Mouse (Mus musculus): ENCODE results near the gene Cpne4.

Cpne4 gene

DNA sequence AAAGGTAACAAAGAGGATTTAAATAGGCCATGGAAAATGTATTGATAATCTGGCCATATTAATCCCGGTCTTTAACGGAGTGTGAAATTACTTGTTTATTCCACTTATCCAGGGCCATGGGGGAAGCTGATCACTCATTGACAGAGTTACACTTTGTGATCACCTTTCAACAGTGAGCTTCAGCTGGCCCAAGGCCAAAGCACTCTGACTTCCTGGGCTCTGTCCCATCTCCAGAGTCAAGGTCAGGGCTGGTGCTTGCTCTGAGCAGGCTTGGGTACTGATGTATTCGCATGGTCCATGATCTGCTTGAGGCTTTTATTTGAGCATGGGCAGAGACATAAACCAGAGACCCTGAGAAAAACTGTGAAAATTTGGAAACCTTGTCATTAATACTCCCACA is 131.5 kb downstream of the Cpne4 start:
- no peak for DNase-seq (ENCODE audit: extremely low read depth, insufficient read length, low spot score)

DNA sequence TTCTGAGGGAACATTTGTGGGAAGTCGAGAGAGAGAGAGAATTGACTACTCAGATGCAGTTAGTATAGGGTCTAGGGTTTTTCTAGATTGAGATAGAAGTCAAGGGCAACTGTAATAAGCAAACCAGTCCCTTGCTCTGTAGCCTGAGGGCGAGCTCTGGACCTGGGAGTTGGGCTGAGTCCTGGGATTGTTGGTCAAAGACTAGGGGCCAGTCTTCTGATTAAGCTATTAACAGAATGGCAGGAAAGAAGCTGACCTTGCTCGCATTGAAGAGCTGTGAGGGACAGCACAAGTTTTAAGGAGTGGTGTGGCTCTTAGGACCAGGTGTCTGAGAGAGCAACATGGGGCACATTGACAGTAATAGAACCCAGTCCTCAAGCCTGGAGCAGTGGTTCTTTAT is 140.0 kb downstream of the Cpne4 start:
- no peak for DNase-seq (ENCODE audit: extremely low read depth, insufficient read length, low spot score)

DNA sequence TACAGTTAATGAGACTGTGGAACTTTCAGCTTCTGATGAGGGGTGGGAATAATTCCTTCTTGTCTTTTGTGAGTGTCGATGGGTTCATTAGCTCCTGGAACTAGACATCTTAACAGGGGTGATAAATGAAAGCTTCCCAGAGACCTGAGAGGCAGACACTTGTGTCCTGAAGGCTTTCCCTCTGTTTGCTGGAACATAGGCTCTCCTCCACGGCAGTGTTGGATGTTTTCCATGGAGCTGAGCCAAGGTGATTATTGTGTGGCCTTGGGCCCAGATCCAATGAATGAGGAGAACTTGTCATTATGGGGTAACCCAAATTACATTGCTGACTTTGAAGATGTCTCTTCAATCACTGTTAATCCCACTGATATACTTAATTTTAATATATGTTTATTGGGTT is 146.1 kb downstream of the Cpne4 start:
- no peak for DNase-seq (ENCODE audit: extremely low read depth, insufficient read length, low spot score)

DNA sequence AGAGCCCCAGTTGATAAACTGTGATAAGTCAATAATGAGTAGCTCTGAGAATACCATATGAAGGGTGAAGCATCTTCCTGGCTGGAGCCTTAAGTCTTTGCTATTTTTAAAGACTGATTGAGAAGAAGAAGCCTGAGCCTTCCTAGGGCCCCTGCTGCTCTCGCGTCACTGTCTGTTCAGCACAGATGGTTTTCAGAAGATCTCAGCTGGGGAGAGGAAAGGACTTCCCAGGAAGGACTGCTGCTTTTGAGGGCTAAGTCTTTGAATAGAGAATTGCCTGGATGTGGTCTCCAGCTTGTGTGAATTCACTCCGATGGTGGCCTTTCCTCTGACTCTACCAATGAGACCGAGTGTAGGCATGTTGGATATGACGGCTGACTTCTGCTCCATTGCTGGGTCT is 163.7 kb downstream of the Cpne4 start:
- no peak for DNase-seq (ENCODE audit: extremely low read depth, insufficient read length, low spot score)

DNA sequence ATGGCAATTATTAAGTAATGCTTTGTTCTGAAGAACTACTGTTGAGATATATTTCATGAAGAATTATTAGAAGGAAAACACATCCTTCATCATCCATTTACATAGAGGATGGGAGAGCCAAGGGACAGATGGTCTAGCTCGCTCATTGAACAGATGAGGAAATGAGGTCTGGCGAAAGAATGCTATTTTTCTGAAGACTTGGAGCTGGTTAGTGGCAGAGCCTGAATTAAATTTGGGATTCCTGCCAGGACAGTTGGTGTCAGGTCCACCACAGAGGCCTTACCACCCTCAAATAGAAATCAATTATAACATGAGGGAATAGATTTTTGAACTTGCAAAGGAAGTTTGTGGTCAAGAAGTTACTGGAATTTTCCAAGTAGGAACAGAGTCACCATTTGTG is 178.2 kb downstream of the Cpne4 start:
- DNase-seq (ENCODE audit: extremely low read depth, insufficient read length, low spot score): no peak

DNA sequence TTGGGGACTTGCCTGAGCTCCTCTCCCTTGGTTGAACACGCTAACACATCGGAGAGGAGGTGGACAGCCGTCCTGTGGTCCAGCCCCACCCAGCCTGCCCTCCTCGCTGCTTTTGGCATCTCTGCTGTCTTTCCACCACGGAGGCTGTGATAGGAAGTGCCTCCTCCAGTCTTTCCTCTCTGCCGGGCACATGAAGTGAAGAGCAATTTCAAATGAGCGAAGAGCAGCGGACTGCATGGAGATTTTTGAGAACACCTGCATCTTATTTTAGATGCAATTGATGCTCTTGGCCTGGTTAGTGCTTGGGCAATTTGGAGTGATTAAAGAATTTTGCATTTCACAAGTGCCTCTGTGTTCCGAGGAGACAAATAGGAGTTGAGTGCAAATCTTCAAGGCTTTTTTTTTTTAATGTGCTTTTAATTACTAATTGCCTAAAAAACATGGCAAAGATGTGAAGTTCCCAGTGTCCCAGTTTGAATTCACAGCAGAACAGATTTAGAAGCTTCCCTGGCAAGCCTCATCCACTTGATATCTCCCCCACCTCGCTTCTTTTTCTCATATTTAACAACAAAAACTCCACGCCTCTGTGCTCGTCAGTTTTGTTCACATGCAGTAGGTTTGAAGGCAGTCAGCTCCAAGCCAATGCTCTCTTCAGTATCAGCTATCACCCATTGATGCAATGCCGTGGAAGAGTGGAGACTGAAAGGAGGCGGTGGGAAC is 195.7 kb downstream of the Cpne4 start:
- DNase-seq (ENCODE audit: extremely low read depth, insufficient read length, low spot score): no peak

DNA sequence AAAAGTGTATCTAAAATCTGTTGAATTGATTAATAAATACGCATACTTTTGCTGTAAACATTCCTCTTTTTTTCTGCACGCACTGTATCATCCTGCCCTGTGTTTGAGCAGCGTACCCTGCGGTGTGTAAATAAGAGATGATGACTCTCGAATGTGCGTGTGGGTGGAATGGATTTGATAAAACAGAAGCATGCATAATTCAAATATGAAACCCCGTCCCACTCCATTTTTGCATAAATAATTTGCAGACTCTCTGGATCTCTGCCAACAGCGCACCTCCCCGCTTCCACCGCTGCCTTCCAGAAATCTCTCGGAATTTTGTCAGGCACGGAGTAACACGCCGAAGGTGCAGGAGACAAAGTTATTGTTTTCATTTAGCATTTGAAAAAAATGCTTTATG is 208.4 kb downstream of the Cpne4 start:
- no peak for DNase-seq (ENCODE audit: extremely low read depth, insufficient read length, low spot score)

DNA sequence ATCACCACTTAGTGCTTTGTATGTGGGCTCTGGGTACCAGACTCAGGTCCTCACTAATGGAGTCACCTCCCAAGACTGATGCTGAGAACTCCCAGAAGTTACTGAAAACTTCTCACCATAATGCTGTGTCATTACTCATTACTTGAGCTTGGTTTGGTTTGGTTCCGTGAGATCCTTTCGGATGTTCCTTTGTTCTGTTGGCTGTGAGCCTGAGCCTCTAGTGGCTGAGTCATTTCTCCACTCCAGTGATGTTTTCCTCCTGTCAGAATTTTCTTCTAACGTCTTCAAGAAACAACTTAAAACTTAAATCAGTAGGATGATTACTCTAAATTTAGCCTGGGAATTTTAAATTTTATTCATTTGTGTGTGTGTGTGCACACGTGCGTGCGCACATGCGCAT is 212.9 kb downstream of the Cpne4 start:
- no peak for DNase-seq (ENCODE audit: extremely low read depth, insufficient read length, low spot score)

DNA sequence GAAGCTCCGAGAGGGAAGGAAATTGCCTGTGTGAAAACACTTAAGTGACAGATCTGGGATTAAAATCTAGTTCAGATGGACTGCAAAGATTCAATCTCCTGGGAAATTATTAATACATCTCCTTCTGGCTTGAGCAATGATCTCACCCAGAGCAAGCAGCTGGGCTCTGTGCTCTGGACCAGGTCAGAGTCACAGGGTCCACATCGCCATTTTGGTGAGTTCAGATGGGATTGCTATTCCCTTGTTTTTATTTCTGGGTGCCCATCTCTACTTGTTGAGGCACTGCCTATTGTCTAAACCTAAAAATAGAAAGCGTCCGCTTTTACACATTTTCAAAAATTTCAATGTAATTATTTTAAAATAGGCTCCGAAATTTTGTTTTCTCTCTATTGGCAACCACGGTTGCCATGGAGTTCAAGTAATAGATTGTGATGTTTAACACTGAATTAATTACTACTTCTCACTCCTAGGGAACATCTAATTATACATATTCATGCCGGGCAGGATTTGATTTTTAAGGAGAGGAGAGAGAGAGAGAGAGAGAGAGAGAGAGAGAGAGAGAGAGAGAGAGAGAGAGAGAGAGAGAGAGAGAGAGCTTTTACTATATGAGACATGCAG is 229.2 kb downstream of the Cpne4 start:
- no peak for DNase-seq (ENCODE audit: extremely low read depth, insufficient read length, low spot score)

DNA sequence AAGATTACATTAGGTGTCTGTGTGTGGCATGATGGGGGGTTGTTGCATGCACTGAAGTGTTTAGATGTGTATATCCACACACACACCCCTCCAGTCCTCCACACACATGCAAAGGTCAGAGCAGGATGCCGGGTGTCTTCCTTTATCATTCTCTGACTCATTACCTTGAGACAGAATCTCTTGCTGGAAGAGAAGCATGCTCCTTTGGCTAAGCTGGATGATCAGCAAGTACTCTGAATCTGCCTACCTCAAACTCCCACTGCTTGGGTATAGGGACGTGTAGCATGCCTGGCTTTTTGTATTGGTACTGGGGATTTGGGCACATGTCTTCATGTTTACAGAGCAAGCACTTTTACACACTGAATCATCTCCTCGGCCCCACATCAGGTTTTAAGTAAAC is 230.0 kb downstream of the Cpne4 start:
- no peak for DNase-seq (ENCODE audit: extremely low read depth, insufficient read length, low spot score)

DNA sequence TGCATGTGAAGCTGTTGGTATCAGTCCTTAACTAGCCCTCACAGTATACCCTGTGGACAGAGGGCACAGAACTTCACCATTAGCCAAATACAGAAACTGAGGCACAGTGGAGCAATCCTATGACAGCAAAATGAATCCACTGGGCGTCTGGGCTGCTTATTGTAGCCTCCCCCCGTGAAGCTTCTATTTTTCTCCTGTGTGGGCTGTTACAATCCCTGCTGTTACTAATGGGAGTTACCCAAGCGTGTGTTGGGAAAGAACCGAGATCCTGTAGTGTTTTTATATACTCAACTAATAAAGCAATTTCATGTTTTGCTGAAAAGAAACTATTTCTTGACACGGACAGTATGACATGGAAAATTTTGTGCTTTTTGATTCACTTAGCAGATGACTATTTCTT is 230.7 kb downstream of the Cpne4 start:
- no peak for DNase-seq (ENCODE audit: extremely low read depth, insufficient read length, low spot score)

DNA sequence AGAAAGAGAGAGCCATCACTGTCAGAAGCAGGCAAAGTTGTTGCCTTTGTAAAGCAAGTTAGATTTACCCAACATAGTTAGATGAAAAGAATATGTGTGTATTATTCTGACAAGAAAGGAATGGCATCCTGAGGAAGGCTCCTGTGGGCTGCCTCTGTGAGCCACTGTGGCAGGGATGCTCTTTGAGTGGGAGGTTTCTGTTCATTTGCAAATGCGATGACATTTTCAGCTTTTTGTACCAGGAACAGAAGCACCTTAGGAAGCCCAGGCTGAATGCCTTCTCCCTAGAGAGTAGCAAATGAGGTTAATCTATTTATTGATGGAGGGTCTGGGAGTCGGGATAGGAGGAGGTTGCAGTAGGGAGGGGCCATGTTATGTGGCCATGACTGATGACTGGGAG is 249.5 kb downstream of the Cpne4 start:
- no peak for DNase-seq (ENCODE audit: extremely low read depth, insufficient read length, low spot score)

DNA sequence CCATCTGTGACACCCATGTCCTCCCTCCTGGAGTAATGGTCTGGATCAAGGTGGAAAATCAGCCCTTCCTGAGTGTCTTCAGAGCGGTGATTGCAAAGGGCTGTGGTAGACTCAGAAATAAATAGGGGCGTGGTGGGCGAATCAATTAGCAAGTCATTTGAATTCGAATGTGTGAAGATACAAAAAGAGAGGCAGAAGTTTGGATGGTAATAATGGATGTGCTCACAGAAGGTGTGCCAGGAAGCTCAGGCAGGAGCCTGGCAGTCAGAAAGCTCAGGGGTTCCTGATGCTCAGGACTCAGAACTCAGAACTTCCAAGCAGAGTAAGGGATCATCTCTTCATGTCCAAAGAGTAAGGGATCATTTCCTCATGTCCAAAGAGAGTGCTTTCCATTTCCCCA is 257.7 kb downstream of the Cpne4 start:
- no peak for DNase-seq (ENCODE audit: extremely low read depth, insufficient read length, low spot score)

DNA sequence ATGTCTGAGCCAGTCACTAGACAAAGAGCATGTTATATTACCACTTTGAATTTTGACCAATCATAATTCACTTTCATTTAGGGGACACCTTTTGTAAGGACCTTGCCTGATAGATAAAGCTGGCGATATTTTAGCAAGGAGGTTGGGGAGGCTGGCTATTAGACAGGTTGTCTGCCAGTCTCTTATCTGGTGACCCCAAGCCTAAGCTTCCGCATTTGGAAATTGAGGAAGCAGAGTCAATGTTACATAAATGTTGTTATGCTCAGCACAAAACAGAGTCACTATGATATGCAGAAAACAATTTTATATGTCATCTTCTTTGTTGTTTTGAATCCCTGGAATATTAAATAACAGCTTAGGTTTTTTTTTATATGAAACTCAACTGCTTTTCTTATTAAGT is 267.6 kb downstream of the Cpne4 start:
- no peak for DNase-seq (ENCODE audit: extremely low read depth, insufficient read length, low spot score)

DNA sequence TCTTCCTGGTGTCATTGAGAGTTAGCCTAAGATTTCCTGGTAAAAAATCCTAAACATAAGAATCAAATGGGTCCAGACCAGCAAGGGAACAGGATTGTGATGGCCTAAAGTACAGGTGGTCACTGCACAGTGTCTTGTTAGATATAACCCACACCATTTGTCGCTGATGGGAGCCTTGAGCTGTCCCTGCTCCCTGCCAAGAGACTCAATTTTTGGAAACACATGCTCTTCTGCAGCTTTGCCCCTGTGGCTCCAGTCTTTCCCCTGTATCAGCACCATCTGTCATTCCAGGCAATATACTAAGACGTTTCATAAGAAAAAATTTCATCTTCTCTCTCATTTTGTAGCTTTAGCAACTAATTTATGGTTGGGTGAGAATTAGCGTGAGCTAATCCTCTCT is 281.6 kb downstream of the Cpne4 start:
- no peak for DNase-seq (ENCODE audit: extremely low read depth, insufficient read length, low spot score)

DNA sequence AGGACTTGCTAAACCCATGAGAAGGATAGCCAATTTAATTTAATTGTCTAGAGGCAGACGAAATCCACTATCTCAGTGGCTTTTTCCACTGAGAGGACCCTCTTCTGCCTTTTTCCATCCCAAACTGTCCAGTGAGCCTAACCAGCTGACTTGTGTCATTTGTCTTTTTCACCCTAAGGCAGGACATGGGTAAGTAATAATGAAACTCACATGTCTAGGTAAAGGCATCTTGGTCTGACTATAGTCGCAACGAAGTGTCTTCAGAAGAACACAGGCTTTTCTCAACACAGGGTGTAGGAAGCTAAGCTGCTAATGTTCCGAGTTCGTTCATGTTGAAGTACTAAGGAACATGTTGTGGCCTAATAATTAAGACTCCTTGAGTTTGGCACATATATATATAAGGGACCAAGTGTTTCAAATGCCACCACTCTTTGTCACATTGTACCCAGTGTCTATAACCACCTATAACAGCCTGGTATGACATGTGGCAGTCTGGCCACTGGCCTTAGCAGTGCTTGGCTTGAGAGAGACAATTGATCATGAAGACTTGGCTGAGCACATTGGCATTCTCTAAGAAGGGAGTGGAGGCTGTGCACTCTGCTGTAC is 286.0 kb downstream of the Cpne4 start:
- no peak for DNase-seq (ENCODE audit: extremely low read depth, insufficient read length, low spot score)

DNA sequence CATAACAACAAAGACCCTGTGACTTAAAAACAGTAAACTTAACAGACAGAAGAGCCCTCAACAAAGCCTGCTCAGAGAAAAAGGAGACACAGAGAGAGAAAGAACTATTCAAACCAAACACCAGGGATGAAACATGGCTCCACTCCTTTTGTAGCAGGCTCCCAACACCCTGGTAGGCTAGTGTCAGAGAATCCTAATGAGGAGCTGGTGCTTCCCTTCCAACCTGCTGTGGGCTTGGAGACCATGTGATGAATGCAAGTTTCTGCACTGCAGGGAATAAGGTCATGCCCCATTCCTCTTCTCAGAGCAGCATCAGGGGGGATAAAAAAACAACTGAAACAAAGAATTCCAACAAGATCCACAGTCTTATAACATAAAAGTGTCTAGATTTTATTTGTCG is 290.8 kb downstream of the Cpne4 start:
- DNase-seq (ENCODE audit: extremely low read depth, insufficient read length, low spot score): no peak

DNA sequence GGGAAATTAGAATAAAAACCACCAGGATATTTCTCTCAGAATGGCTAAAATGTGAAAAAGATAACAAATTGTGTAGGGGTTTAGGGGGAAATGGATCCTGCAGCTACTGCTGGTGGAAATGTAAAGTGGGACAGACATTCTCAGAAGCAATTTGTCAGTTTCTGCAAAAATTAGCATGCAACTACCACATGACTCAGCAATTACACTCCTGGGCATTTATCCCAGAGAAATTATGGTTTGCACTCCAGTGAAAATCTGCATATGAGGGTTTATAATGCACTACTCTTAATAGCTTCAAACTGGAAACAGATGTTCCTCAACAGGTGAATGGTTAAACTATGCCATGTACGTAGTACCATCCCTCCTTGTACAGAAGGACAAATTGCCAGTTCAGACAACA is 294.2 kb downstream of the Cpne4 start:
- DNase-seq (ENCODE audit: extremely low read depth, insufficient read length, low spot score): no peak

DNA sequence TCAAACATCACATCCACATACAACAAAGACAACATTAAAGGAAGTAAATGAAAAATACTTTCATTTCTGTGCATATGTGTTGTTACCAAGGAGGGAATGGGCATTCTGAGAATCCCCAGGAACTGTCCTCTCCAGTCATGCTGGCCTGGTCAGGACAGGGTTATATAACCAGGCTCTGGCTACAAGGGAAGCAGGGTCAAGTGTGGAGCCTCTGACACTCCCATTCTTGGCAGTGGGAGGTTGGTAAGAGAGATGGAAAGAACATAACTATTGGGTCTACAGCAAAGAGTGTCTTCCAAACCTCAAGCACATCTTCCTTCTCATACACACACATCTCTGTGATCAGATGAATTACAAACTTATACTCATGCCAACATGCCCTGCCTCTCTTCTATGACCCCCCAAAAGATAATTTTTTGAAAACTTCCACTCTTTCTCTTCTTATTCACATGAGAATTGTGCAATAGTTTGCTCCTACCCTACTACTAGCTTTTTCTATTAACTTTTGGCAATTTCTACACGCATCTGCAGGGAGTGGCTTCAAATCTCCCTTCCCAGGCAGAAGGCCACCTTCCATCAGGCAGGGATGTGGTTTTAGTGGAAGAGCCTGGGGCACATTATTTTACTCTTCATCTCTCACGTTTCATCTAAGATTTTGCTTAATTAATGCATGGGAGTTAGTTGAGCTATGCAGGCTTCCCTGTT is 298.3 kb downstream of the Cpne4 start:
- DNase-seq (ENCODE audit: extremely low read depth, insufficient read length, low spot score): no peak

DNA sequence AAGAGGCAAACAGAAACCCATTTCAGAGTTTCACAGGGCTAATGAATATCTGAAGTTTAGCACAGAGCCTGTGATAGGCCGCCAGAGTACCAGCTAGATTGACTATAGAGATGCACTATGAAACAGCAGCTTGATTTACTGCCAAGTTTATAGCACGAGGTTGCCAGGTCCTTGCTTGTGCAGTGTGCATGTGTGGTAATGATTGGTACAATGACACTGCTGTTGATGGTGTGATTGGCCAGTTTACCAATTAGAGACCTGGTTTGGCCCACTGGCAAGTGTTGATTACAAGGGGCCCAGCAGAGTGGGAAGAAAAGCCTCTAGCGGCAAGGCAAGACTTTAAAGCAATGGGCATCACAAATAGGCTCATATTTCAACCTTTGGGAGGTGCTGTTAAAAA is 306.6 kb downstream of the Cpne4 start:
- no peak for DNase-seq (ENCODE audit: extremely low read depth, insufficient read length, low spot score)

DNA sequence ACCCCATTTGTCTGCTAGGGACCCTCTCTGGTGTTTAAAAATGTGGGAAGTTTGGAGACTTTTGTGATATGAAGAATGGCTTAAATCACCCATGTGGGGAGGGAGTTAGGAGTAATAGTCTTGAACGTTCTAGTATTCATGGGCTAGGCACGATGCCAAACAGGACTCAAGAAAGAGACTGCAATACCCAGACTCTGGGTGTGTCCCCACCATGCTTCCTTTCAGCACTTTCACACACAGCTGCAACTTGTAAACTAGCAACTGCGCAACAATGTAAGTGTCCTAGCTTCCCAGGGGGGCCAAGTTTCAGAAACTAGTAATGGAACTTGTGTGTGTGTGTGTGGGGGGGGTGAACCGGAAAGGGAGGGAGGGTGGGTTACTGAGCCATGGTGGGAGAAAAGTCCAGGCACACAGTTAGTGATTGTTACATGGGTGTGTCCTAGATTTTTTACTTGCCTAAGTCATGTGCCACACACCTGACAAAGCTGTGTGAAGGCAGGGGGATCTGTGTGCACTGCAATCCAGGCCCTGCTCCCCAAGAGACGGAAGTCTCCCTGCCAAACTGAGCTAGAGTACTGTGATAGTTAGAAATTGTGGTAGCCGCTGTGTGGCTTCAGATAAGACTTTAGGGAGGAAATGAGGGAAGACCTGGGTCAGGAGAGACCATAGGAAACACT is 307.3 kb downstream of the Cpne4 start:
- DNase-seq (ENCODE audit: extremely low read depth, insufficient read length, low spot score): no peak
